Mouse (Mus musculus) ovary, postnatal 14 days (tissue): ENCODE results near the gene Hpcal1.
"Not testable (repeated sequence)": the region's sequence is repeated elsewhere in the genome, so short reads cannot be mapped to it uniquely, and the experiment has no call there.

ENCODE experiments used
- DNase-seq: peaks from one replicate; pipeline ENCODE4 v3.0.0; 2022; ENCODE audit warnings: low spot score

The Hpcal1 gene

DNA sequence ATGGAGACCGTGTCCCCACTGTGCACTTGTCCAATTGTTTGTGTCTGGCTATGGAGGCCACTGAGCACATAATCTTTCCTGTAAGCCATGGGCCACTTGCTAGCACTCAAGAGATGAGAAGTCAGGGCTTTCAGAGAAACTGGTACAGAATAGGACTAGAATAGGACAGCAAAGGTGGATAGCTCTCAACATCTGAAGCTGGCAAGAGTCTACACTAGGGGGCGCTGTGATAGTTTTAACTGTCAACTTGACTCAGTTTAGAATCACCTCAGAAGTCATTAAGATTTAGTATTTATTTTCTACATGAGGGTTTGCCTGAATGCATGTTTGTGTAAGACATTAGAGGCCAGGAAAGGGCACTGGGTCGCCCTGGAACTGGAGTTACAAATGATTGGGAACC lies 98.8 kb downstream of the Hpcal1 start:
- no peak for DNase-seq

DNA sequence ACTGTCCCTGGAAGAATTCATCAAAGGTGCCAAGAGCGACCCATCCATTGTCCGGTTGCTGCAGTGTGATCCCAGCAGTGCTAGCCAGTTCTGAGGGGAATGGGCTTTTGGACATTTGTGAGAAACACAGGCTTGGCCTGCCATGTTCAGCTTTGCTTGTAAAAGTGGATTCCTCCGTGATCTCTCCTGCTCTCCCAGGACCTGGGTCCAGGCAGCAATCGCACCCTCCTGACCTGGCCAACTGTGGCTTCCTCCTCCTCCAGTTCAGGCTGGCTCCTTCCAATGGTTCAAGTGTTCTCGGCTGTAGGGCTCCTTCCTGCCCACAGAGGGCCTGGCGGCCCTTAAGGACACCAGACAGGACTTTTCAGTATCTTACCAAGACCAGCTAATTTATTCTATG lies 100.5 kb downstream of the Hpcal1 start:
- DNase-seq, result no peak

DNA sequence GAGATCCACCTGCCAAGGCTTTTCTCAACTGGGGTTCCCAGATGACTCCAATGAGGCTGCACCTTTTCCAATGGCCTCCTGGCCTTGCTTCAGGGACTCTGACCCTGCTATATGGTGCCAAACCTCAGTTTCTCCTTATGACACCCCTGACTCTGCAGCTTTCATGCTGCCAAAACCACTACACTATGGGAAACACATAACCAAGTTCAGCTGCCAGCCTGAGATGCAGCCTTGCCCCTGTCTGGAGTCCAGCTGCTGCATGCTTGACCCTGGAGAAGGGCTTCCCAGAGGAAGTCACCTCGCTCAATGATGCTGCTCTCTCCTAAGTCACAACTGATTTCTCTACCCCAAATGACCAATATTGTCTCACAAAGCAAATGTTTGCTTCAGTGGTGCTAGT lies 102.1 kb downstream of the Hpcal1 start:
- no peak for DNase-seq

DNA sequence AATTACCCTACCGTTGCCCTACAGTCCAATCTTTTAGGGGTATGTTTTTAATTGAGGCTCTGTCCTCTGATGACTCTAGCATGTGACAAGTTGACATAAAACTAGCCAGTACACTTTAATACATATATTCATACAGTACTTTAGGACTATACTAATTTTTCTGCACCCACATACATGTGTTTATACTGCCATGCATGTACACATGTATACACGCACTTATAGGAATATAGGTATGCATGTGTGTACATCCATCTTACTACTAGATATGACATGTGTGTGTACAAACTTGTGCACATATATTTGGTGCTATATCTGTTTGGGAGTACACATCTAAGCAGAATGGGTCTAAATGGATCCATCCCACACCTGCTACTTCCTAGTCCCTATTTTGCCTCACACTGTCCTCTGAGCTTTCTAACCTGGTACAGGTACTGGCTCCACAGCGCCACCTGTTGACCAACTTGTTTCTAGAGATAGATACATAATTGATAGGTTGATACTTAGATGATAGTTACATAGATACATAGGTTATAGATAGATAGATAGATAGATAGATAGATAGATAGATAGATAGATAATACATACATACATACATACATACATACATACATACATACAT lies 105.1 kb downstream of the Hpcal1 start:
- DNase-seq, result peak; percentile 37

DNA sequence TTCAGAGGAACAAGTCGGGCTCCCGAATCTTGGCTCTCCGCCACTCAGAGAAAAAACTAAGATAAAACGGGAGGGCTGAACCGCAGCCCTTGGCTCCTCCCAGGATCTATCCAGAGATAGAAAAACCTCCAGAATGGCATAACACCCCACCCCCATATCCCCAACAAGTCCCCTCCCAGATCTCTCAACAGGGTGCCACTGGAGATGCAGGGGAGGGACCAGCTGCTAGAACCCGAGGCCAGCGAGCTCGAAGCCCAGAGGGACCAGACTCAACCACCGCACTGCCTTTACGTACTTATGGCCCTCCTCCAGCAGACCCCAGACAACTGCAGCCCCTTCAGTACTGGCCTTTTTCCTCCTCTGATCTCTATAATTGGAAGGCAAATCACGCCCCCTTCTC lies 107.6 kb downstream of the Hpcal1 start:
- not testable (repeated sequence) for DNase-seq

- peak; percentile 60 for DNase-seq
These were observed 117.9 kb downstream of the Hpcal1 start for GRCm38 (mm10) chr12:17808542-17808941.

GRCm38 (mm10) chr12:17835279-17835678 lies 144.6 kb downstream of the Hpcal1 start:
- DNase-seq, result not testable (repeated sequence)
